Mouse (Mus musculus): ENCODE measurements around the gene Spesp1. TPM values are rescaled to one million over a fixed set of nuclear protein-coding genes. Genes with fewer than 3 reads are reported as not detected.
A peak's percentile ranks its signal among the peaks of the same experiment; 100 is the strongest.

The Spesp1 gene
- total RNA-seq (2022) = not detected

DNA sequence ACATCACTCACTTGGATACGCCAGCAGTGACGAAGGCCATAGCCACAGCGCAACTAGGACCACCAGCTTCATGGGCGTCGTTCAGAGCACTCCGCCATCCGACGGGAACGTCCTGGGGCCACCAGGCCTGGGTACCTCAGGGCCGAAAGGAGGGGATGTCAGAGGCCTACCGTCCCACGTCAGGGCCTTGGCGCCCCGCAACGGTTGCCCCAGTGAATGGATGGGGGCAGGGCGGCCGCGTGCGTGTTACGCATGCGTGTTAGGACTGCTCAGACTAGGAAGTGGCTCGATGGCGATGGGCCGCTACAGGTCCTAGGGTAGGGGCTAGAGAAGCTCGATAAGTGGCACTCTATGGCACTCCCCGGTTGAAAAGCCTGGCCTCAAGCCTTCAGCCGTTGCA, at the start of gene Spesp1:
Spesp1 (minus strand) TSS at position 218 of the 400 bp plus-strand sequence.
- no peak for DNase-seq (ENCODE audit: low spot score in 2 of 2)

- no peak for DNase-seq (ENCODE audit: low spot score in 2 of 2)
These were observed 44.0 kb upstream of the Spesp1 start for GRCm38 (mm10) chr9:62325965-62326364.

- DNase-seq (ENCODE audit: low spot score in 2 of 2) = no peak
These were observed 41.8 kb upstream of the Spesp1 start for GRCm38 (mm10) chr9:62323816-62324215.

DNA sequence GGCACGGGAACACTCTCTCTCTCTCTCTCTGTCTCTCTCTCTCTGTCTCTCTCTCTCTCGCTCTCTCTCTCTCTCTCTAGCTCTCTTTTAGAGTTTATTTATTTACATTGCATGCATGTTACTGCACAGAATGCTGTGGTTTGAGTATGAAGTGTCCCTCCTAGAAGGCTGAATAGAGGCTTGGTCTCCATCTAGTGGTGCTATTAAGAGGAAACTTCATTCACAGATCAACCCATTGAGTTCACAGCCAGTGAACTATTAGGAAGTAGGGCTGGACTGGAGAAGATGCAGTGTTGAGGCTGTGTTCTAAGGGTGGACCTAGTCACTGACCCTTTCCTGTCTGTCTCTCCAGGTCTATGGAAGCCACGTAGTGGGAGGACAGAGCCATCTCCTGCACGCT, 36.7 kb upstream of the Spesp1 start:
- DNase-seq (ENCODE audit: low spot score in 2 of 2) = no peak

- DNase-seq (ENCODE audit: low spot score in 2 of 2) = no peak
These were observed 33.5 kb upstream of the Spesp1 start for GRCm38 (mm10) chr9:62315556-62315955.

DNA sequence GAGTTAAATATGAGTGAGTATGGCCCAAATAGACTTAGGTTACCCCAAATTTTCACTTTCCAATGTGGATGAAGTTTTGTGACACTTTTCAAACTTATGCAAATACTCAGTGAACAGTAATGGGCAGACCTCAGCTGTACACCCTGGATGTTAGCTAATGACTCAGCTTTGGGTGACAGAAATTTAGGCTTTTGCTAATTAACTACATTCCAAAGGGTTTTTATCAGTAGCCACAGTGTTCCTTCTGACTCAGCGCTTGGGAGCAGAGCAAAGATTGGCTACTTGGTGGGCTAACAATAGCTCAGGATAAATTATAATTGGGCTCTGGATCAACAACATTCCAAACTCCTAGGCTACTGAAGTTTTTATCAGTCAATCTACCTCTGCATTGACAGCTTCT, 14.9 kb upstream of the Spesp1 start:
- DNase-seq (ENCODE audit: low spot score in 2 of 2) = no peak

- DNase-seq (ENCODE audit: low spot score in 2 of 2) = peak; percentile 62 to 63
These were observed 13.1 kb upstream of the Spesp1 start for GRCm38 (mm10) chr9:62295006-62295698.

DNA sequence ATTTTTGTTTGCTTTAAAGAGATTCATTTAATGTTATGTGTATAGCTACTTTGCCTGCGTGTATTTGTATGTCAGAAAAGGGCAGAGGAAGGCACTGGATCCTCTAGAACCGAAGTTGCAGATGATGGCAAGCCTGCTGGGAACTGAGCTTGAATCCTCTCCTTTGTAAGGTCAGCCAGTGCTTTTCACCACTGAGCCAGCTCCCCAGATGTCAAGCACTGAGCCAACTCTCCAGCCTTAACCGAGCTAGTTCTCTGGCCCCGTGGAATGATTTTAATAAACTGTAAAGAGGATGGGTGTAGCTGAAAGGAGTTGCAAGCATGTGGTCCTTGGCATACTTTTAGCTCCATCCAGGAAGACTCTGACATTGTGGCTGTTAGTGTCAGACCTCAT, 5.6 kb upstream of the Spesp1 start:
- no peak for DNase-seq (ENCODE audit: low spot score in 2 of 2)

DNA sequence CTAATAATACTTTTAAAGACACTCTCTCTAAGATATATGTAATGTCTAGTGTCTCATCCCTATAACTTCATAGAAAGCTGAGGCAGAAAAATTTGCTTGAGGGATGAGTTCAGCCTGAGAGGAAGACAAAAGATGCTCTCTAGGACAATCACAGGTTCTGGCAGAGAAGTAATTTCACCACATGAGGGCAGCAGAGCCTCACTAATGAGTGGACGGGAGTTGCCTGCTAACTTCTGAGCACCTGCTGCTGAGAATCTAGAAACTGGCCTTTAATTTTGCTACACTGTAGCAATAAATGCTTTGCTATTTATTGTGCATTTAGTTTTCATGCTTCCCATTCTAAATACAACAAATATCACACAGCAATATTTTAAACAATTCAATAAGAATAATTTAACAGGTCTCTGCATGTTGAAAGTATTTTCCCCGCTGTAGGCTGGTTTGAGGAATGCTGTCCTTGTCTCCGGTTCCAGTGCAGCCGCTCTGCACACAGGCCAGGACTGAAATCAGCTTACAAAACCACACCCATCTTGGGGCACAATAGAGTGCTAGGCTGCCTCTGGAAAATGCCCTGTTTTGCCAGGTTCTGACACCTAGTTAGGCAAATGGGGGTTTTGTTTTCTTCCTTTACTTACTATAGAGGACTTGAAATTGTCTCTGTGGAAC, 5.1 kb upstream of the Spesp1 start:
- no peak for DNase-seq (ENCODE audit: low spot score in 2 of 2)

DNA sequence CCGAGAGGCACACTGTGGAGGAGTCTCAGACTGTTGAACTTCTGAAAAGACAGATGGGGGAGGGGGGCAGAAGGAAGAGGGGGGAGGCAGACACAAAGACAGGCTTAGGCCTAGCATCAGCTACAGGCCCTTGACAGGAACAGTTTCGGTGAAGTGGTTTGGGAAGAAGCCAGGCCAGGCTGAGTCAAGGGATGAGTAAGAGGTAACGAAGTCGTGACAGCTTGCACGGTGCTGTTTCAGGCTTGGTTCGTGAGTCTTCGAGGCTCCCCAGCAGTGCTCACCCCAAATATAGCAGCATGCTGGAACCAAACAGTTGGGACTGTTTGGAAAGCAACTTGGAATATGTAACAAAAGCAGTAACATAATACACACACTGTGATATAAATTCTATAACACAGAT, 2.3 kb upstream of the Spesp1 start:
- DNase-seq (ENCODE audit: low spot score in 2 of 2) = no peak

GRCm38 (mm10) chr9:62276899-62277298, 5.1 kb downstream of the Spesp1 start:
- DNase-seq (ENCODE audit: low spot score in 2 of 2) = no peak

- DNase-seq (ENCODE audit: low spot score in 2 of 2) = no peak
These were observed 11.1 kb downstream of the Spesp1 start for GRCm38 (mm10) chr9:62270775-62271399.

DNA sequence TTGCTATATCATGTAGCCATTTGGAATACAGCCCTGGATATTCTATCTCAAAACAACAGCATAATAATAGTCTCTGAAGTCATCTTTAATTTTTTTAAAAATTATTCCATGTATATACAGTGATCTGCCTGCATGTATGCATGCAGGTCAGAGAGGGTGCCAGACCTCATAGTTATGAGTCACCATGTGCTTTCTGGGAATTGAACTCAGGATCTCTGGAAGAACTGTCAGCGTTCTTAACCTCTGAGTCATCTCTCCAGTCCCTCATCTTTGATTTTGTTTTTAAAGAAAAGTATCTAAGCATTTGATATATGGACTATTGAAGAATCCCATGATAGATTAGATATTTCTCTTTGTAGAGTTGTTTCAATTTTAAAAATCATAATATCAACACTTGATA, 12.8 kb downstream of the Spesp1 start:
- no peak for DNase-seq (ENCODE audit: low spot score in 2 of 2)

DNA sequence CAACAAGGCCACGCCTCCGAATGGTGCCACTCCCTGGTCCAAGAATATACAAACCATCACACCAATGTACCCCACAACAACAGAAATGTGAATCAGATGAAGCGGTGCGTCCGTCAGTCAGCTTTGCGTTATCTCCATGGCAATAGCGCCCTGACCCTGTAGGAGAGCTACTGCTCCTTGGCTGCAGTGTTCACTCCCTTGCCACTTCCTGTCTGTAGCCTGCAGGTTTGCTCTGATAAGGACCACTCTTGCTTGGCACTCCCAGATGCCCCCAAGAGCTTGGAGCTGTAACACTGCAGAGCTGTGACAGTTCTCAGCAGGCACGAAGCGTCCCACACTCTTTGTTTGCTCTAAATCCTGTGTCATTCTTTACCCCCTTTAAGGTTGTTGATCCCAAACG, 16.7 kb downstream of the Spesp1 start:
- DNase-seq (ENCODE audit: low spot score in 2 of 2) = no peak

GRCm38 (mm10) chr9:62263652-62264051, 18.4 kb downstream of the Spesp1 start:
- DNase-seq (ENCODE audit: low spot score in 2 of 2) = no peak

DNA sequence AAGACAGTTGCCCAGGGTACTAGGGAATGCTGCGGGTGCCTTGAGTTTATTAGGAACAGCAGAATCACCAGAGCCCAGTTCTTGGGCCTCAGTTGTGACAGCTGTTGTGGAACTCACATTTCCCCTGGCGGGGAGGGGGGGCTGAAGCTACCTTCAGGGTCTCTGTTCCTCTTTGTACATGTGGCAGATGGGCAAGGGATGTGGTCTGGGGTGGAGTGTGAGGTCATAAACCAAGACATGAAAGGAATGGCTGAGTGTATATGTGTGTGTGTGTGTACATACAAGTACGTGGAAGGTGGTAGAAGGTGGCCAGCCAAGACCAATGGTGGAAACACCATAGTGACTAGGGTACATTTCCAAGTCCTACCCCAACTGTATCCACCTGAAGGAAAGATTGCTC, 20.6 kb downstream of the Spesp1 start:
- DNase-seq (ENCODE audit: low spot score in 2 of 2) = no peak

GRCm38 (mm10) chr9:62261006-62261405, 21.0 kb downstream of the Spesp1 start:
- no peak for DNase-seq (ENCODE audit: low spot score in 2 of 2)

GRCm38 (mm10) chr9:62258005-62258404, 24.0 kb downstream of the Spesp1 start:
- DNase-seq (ENCODE audit: low spot score in 2 of 2) = no peak

- no peak for DNase-seq (ENCODE audit: low spot score in 2 of 2)
These were observed 26.0 kb downstream of the Spesp1 start for GRCm38 (mm10) chr9:62255896-62256576.

GRCm38 (mm10) chr9:62253736-62254443, 28.1 kb downstream of the Spesp1 start:
- no peak for DNase-seq (ENCODE audit: low spot score in 2 of 2)

DNA sequence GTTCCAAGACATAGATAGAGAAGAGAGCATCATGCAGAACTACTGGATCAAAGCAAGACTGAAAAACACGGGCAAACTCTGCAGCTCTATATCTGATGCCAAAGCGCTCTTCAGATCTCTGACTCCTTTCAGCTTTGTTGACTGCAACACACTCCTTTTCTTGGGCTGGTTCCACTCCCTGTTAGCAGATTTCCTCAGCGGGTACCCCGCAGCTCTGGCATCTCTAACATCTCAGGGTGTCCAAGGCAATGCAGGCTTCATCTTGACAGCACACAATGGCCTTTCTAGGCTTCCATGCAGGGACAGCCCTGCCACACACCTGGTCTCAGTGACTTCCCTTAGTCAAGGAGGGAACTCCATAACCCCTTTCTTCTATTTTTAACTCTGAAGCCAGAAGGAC, 31.7 kb downstream of the Spesp1 start:
- no peak for DNase-seq (ENCODE audit: low spot score in 2 of 2)

All from gastrocnemius, adult 8-10 months (tissue).